Mouse (Mus musculus) embryonic facial prominence, embryonic 11.5 days (tissue): ENCODE measurements at regions not wholly inside any gene's neighbourhood (a gene's known extent, or its start where the extent isn't known, plus 50 kb on each side); places are given as distances from the start of the nearest gene placed in this dataset.
A peak's percentile ranks its signal among the peaks of the same experiment; 100 is the strongest.

Experiments
- ATAC-seq: fragments of 200-750 bp; cut with Nextera tagmentation; replicated peaks from 2 replicates; pipeline ENCODE4 v1.8.0; 2017; ENCODE audit warnings: low read depth; ENCODE audit not compliant: insufficient number of reproducible peaks, low FRiP score, low TSS enrichment
- DNase-seq: peaks from one replicate; pipeline ENCODE4 v3.0.0-alpha.2; 2015; ENCODE audit warnings: low spot score
- H3K27ac ChIP-seq: fragments of 300-500 bp; sonication (generic); replicated peaks from 2 replicates; pipeline ENCODE4 v1.5.1; 2014; ENCODE audit warnings: mild to moderate bottlenecking, low read depth, low read length, control low read depth
- H3K27me3 ChIP-seq: fragments of 300-500 bp; sonication (generic); 2 replicates; pipeline ENCODE4 v1.6.1; 2014; ENCODE audit warnings: mild to moderate bottlenecking, low read length, moderate library complexity, mixed read lengths; ENCODE audit not compliant: control insufficient read depth, insufficient read depth
- H3K36me3 ChIP-seq: fragments of 300-500 bp; sonication (generic); replicated peaks from 2 replicates; pipeline ENCODE4 v1.6.1; 2014; ENCODE audit warnings: low read depth, mild to moderate bottlenecking, low read length, moderate library complexity, mixed read lengths; ENCODE audit not compliant: control insufficient read depth, insufficient read depth
- H3K4me1 ChIP-seq: fragments of 300-500 bp; sonication (generic); 2 replicates; pipeline ENCODE4 v1.6.1; 2014; ENCODE audit warnings: low read length, mixed read lengths; ENCODE audit not compliant: control insufficient read depth, insufficient read depth
- H3K4me2 ChIP-seq: fragments of 300-500 bp; sonication (generic); 2 replicates; pipeline ENCODE4 v1.6.1; 2014; ENCODE audit warnings: low read depth, mild to moderate bottlenecking, control low read depth, low read length, moderate library complexity
- H3K4me3 ChIP-seq: fragments of 300-500 bp; sonication (generic); 2 replicates; pipeline ENCODE4 v1.5.1; 2014; ENCODE audit warnings: low read depth, low read length, control low read depth
- H3K9ac ChIP-seq: fragments of 300-500 bp; sonication (generic); replicated peaks from 2 replicates; pipeline ENCODE4 v1.6.1; 2014; ENCODE audit warnings: mild to moderate bottlenecking, control low read depth, low read length
- H3K9me3 ChIP-seq: fragments of 300-500 bp; sonication (generic); replicated peaks from 2 replicates; pipeline ENCODE4 v1.6.1; 2016; ENCODE audit warnings: mild to moderate bottlenecking, low read length, inconsistent platforms, mixed read lengths; ENCODE audit not compliant: control insufficient read depth
- WGBS: fragments of 180-500 bp; shearing (Covaris S2); extraction: QIAGEN DNeasy Blood & Tissue Kit; methylation state at CpG from one replicate; pipeline ENCODE4 v1.1.7; 2014; 5-methylcytosine and 5-hydroxymethylcytosine counted together

GRCm38 (mm10) chr17:68134373-68134772, 130.5 kb upstream of the Arhgap28 start:
- no peak overlapping the region for H3K27ac ChIP-seq
- H3K4me2 ChIP-seq, result no peak overlapping the region
- H3K4me3 ChIP-seq, result no peak overlapping the region
- H3K9ac ChIP-seq, result no peak overlapping the region
- ATAC-seq (no peak), DNase-seq (no peak)
- 77% methylated on average over 10 of the region's 10 CpGs for WGBS
- no peaks in the 10 kb centered on the region for H3K36me3 ChIP-seq
- no peaks in the 10 kb centered on the region for H3K9me3 ChIP-seq
- no peaks in the 10 kb centered on the region for H3K27me3 ChIP-seq
- no peaks in the 10 kb centered on the region for H3K4me1 ChIP-seq

- ATAC-seq (no peak), DNase-seq (no peak)
- H3K4me1 ChIP-seq, result no peaks in the 10 kb centered on the region
- H3K4me3 ChIP-seq, result no peak overlapping the region
- H3K4me2 ChIP-seq, result no peak overlapping the region
- 58% methylated on average over 5 of the region's 5 CpGs for WGBS
- H3K36me3 ChIP-seq, result no peaks in the 10 kb centered on the region
- no peaks in the 10 kb centered on the region for H3K9me3 ChIP-seq
- no peaks in the 10 kb centered on the region for H3K27me3 ChIP-seq
- no peak overlapping the region for H3K9ac ChIP-seq
- no peak overlapping the region for H3K27ac ChIP-seq
Measured at GRCm38 (mm10) chr17:68135436-68135835, 131.5 kb upstream of the Arhgap28 start.

- WGBS, result 89% methylated on average over 7 of the region's 7 CpGs
- ATAC-seq, result no peak
Measured at GRCm38 (mm10) chr17:68143307-68143706, 130.3 kb upstream of the L3mbtl4 start.

GRCm38 (mm10) chr17:68149237-68149792, 124.3 kb upstream of the L3mbtl4 start:
- H3K9me3 ChIP-seq, result no peaks in the 10 kb centered on the region
- DNase-seq (no peak), ATAC-seq (no peak)
- H3K27ac ChIP-seq, result no peak overlapping the region
- no peak overlapping the region for H3K4me2 ChIP-seq
- no peak overlapping the region for H3K9ac ChIP-seq
- no peak overlapping the region for H3K4me3 ChIP-seq
- WGBS, result 91% methylated on average over 10 of the region's 10 CpGs
- no peaks in the 10 kb centered on the region for H3K4me1 ChIP-seq
- H3K27me3 ChIP-seq, result no peaks in the 10 kb centered on the region
- no peaks in the 10 kb centered on the region for H3K36me3 ChIP-seq

More at GRCm38 (mm10) chr17:68143307-68143706, 130.3 kb upstream of the L3mbtl4 start:
- Histone ChIP-seq H3K36me3 (no peaks in the 10 kb centered on the region), H3K4me1 (no peaks in the 10 kb centered on the region), H3K27me3 (no peaks in the 10 kb centered on the region), H3K9ac (no peak overlapping the region), H3K27ac (no peak overlapping the region), H3K4me3 (no peak overlapping the region), H3K9me3 (no peaks in the 10 kb centered on the region), H3K4me2 (no peak overlapping the region)
- DNase-seq, result no peak

- Histone ChIP-seq H3K4me3 (no peak overlapping the region), H3K27me3 (no peaks in the 10 kb centered on the region), H3K4me2 (no peak overlapping the region), H3K4me1 (no peaks in the 10 kb centered on the region), H3K36me3 (no peaks in the 10 kb centered on the region), H3K9ac (no peak overlapping the region), H3K27ac (no peak overlapping the region), H3K9me3 (no peaks in the 10 kb centered on the region)
- DNase-seq (no peak), ATAC-seq (no peak)
- 91% methylated on average over 11 of the region's 11 CpGs for WGBS
Measured at GRCm38 (mm10) chr17:68152438-68153120, 121.0 kb upstream of the L3mbtl4 start.

GRCm38 (mm10) chr17:68154879-68155278, 118.7 kb upstream of the L3mbtl4 start:
- no peak for ATAC-seq
- WGBS, result 76% methylated on average over 4 of the region's 4 CpGs

GRCm38 (mm10) chr17:68158172-68158651, 115.4 kb upstream of the L3mbtl4 start:
- DNase-seq (peak; percentile 49), ATAC-seq (peak; percentile 59; the same call in 1 of the 2 replicates)
- H3K36me3 ChIP-seq, result no peaks in the 10 kb centered on the region
- H3K4me3 ChIP-seq, result no peak overlapping the region
- H3K4me1 ChIP-seq, result no peaks in the 10 kb centered on the region
- H3K9me3 ChIP-seq, result no peaks in the 10 kb centered on the region
- no peak overlapping the region for H3K9ac ChIP-seq
- 32% methylated on average over 13 of the region's 13 CpGs for WGBS
- 0 out of 2 replicates have a peak overlapping the region, but pooled peaks have one; percentile 11 for H3K27ac ChIP-seq
- no peak overlapping the region for H3K4me2 ChIP-seq
- H3K27me3 ChIP-seq, result no peaks in the 10 kb centered on the region

More at GRCm38 (mm10) chr17:68154879-68155278, 118.7 kb upstream of the L3mbtl4 start:
- no peaks in the 10 kb centered on the region for H3K4me1 ChIP-seq
- no peaks in the 10 kb centered on the region for H3K36me3 ChIP-seq
- DNase-seq, result no peak
- no peak overlapping the region for H3K27ac ChIP-seq
- H3K9ac ChIP-seq, result no peak overlapping the region
- no peaks in the 10 kb centered on the region for H3K9me3 ChIP-seq
- no peak overlapping the region for H3K4me3 ChIP-seq
- no peaks in the 10 kb centered on the region for H3K27me3 ChIP-seq
- no peak overlapping the region for H3K4me2 ChIP-seq

GRCm38 (mm10) chr17:68161107-68161506, 112.5 kb upstream of the L3mbtl4 start:
- Histone ChIP-seq H3K4me1 (no peaks in the 10 kb centered on the region), H3K36me3 (no peaks in the 10 kb centered on the region), H3K4me2 (no peak overlapping the region), H3K4me3 (no peak overlapping the region), H3K9me3 (no peaks in the 10 kb centered on the region), H3K27me3 (no peaks in the 10 kb centered on the region), H3K27ac (no peak overlapping the region), H3K9ac (no peak overlapping the region)
- 78% methylated on average over 2 of the region's 2 CpGs for WGBS
- ATAC-seq (no peak), DNase-seq (no peak)
